Mouse (Mus musculus) liver, embryonic 12.5 days (tissue): ENCODE data around the gene Msi2. TPM values are rescaled to one million over a fixed set of nuclear protein-coding genes. Genes with fewer than 3 reads are reported as not detected.
A peak's percentile ranks its signal among the peaks of the same experiment; 100 is the strongest.

Experiments used
- ATAC-seq: fragments of 200-750 bp; cut with Nextera tagmentation; 2 replicates; pipeline ENCODE4 v1.8.0; 2017; ENCODE audit warnings: moderate number of reproducible peaks, mild to moderate bottlenecking, moderate library complexity
- H3K27ac ChIP-seq: fragments of 300-500 bp; sonication (generic); 2 replicates; pipeline ENCODE4 v1.5.1; 2016; ENCODE audit warnings: mild to moderate bottlenecking
- H3K27me3 ChIP-seq: fragments of 300-500 bp; sonication (generic); replicated peaks from 2 replicates; pipeline ENCODE4 v1.6.1; 2016; ENCODE audit warnings: mild to moderate bottlenecking, moderate library complexity
- H3K36me3 ChIP-seq: fragments of 300-500 bp; sonication (generic); 2 replicates; pipeline ENCODE4 v1.6.1; 2016; ENCODE audit warnings: mild to moderate bottlenecking, moderate library complexity
- H3K4me1 ChIP-seq: fragments of 300-500 bp; sonication (generic); 2 replicates; pipeline ENCODE4 v1.6.1; 2016
- H3K4me2 ChIP-seq: fragments of 300-500 bp; sonication (generic); 2 replicates; pipeline ENCODE4 v1.6.1; 2016; ENCODE audit warnings: mild to moderate bottlenecking, moderate library complexity
- H3K4me3 ChIP-seq: fragments of 300-500 bp; sonication (generic); 2 replicates; pipeline ENCODE4 v1.5.1; 2016; ENCODE audit warnings: mild to moderate bottlenecking, moderate library complexity
- H3K9ac ChIP-seq: fragments of 300-500 bp; sonication (generic); 2 replicates; pipeline ENCODE4 v1.6.1; 2016; ENCODE audit warnings: mild to moderate bottlenecking, moderate library complexity
- H3K9me3 ChIP-seq: fragments of 300-500 bp; sonication (generic); replicated peaks from 2 replicates; pipeline ENCODE4 v1.6.1; 2016; ENCODE audit warnings: mild to moderate bottlenecking, moderate library complexity
- WGBS: fragments of 180-500 bp; shearing (Covaris S2); methylation state at CpG from one replicate; pipeline ENCODE4 v1.1.7; 2016; ENCODE audit not compliant: insufficient replicate concordance; 5-methylcytosine and 5-hydroxymethylcytosine counted together
- polyA plus RNA-seq: library from polyadenylated mRNA; unstranded; fragments of >200 nt; fragmentation: Nextera tagmentation; extraction: Ambion mirVana; gene quantifications from 2 replicates; pipeline ENCODE4 v1.2.1, GENCODE M21; 2016

Gene Msi2
- polyA plus RNA-seq, 1 experiment from 2014 or later = 5.2 TPM

- H3K4me3 ChIP-seq = no peak overlapping the region
- H3K36me3 ChIP-seq = no peaks in the 10 kb centered on the region
- H3K27me3 ChIP-seq = no peaks in the 10 kb centered on the region
- 44% methylated on average over 3 of the region's 3 CpGs for WGBS
- H3K4me2 ChIP-seq = no peak overlapping the region
- H3K9ac ChIP-seq = no peak overlapping the region
- peaks cover 77% of the 10 kb centered on the region for H3K4me1 ChIP-seq
- H3K27ac ChIP-seq = no peak overlapping the region
- ATAC-seq = no peak
- no peaks in the 10 kb centered on the region for H3K9me3 ChIP-seq
These were observed 89.6 kb downstream of the Msi2 start for GRCm38 (mm10) chr11:88628676-88629075.

- WGBS = 37% methylated on average over 7 of the region's 7 CpGs
- Histone ChIP-seq H3K36me3 (no peaks in the 10 kb centered on the region), H3K27me3 (no peaks in the 10 kb centered on the region), H3K4me3 (no peak overlapping the region), H3K9me3 (no peaks in the 10 kb centered on the region), H3K4me1 (peaks cover 79% of the 10 kb centered on the region), H3K27ac (0 out of 2 replicates have a peak overlapping the region, but pooled peaks have one; percentile 7), H3K4me2 (no peak overlapping the region), H3K9ac (no peak overlapping the region)
- no peak for ATAC-seq
These were observed 91.0 kb downstream of the Msi2 start for GRCm38 (mm10) chr11:88627327-88627726.

GRCm38 (mm10) chr11:88626576-88626975 is 91.7 kb downstream of the Msi2 start:
- Histone ChIP-seq H3K4me1 (peaks cover 80% of the 10 kb centered on the region), H3K27me3 (no peaks in the 10 kb centered on the region), H3K27ac (no peak overlapping the region), H3K4me3 (no peak overlapping the region), H3K36me3 (no peaks in the 10 kb centered on the region), H3K9me3 (no peaks in the 10 kb centered on the region), H3K4me2 (no peak overlapping the region), H3K9ac (no peak overlapping the region)
- 73% methylated on average over 8 of the region's 8 CpGs for WGBS
- no peak for ATAC-seq

- Histone ChIP-seq H3K36me3 (no peaks in the 10 kb centered on the region), H3K4me3 (no peak overlapping the region), H3K4me2 (no peak overlapping the region), H3K4me1 (peaks cover 80% of the 10 kb centered on the region), H3K9me3 (no peaks in the 10 kb centered on the region), H3K9ac (no peak overlapping the region), H3K27ac (no peak overlapping the region), H3K27me3 (no peaks in the 10 kb centered on the region)
- 83% methylated on average over 9 of the region's 9 CpGs for WGBS
- no peak for ATAC-seq
These were observed 92.3 kb downstream of the Msi2 start for GRCm38 (mm10) chr11:88626061-88626460.

GRCm38 (mm10) chr11:88625063-88625462 is 93.2 kb downstream of the Msi2 start:
- H3K27me3 ChIP-seq = no peaks in the 10 kb centered on the region
- H3K9me3 ChIP-seq = no peaks in the 10 kb centered on the region
- H3K9ac ChIP-seq = no peak overlapping the region
- WGBS = 80% methylated on average over 14 of the region's 14 CpGs
- ATAC-seq = no peak
- H3K4me2 ChIP-seq = no peak overlapping the region
- H3K27ac ChIP-seq = no peak overlapping the region
- no peaks in the 10 kb centered on the region for H3K36me3 ChIP-seq
- H3K4me1 ChIP-seq = peaks cover 80% of the 10 kb centered on the region
- no peak overlapping the region for H3K4me3 ChIP-seq

- no peak overlapping the region for H3K27ac ChIP-seq
These were observed 93.7 kb downstream of the Msi2 start for GRCm38 (mm10) chr11:88624627-88625026.

GRCm38 (mm10) chr11:88623671-88624070 is 94.6 kb downstream of the Msi2 start:
- peaks cover 82% of the 10 kb centered on the region for H3K4me1 ChIP-seq
- no peak overlapping the region for H3K4me2 ChIP-seq
- no peaks in the 10 kb centered on the region for H3K27me3 ChIP-seq
- no peak overlapping the region for H3K4me3 ChIP-seq
- no peaks in the 10 kb centered on the region for H3K9me3 ChIP-seq
- WGBS = 65% methylated on average over 6 of the region's 6 CpGs
- no peak for ATAC-seq
- H3K36me3 ChIP-seq = no peaks in the 10 kb centered on the region
- no peak overlapping the region for H3K9ac ChIP-seq
- no peak overlapping the region for H3K27ac ChIP-seq

More at GRCm38 (mm10) chr11:88624627-88625026, 93.7 kb downstream of the Msi2 start:
- WGBS = 76% methylated on average over 6 of the region's 6 CpGs
- Histone ChIP-seq H3K27me3 (no peaks in the 10 kb centered on the region), H3K9ac (no peak overlapping the region), H3K36me3 (no peaks in the 10 kb centered on the region), H3K4me3 (no peak overlapping the region), H3K9me3 (no peaks in the 10 kb centered on the region), H3K4me2 (no peak overlapping the region), H3K4me1 (peaks cover 82% of the 10 kb centered on the region)
- no peak for ATAC-seq

- H3K9me3 ChIP-seq = no peaks in the 10 kb centered on the region
- no peak overlapping the region for H3K4me2 ChIP-seq
- ATAC-seq = no peak
- H3K27me3 ChIP-seq = no peaks in the 10 kb centered on the region
- H3K4me1 ChIP-seq = peaks cover 82% of the 10 kb centered on the region
- no peak overlapping the region for H3K27ac ChIP-seq
- H3K4me3 ChIP-seq = no peak overlapping the region
- WGBS = 40% methylated on average over 6 of the region's 6 CpGs
- H3K36me3 ChIP-seq = no peaks in the 10 kb centered on the region
- H3K9ac ChIP-seq = no peak overlapping the region
These were observed 95.8 kb downstream of the Msi2 start for GRCm38 (mm10) chr11:88622496-88622895.

- no peak overlapping the region for H3K4me2 ChIP-seq
- peaks cover 75% of the 10 kb centered on the region for H3K4me1 ChIP-seq
- no peak overlapping the region for H3K4me3 ChIP-seq
- WGBS = 75% methylated on average over 4 of the region's 4 CpGs
- H3K36me3 ChIP-seq = no peaks in the 10 kb centered on the region; the same call in 1 of the 2 replicates
- H3K9me3 ChIP-seq = no peaks in the 10 kb centered on the region
- H3K27me3 ChIP-seq = no peaks in the 10 kb centered on the region
- H3K9ac ChIP-seq = no peak overlapping the region
- H3K27ac ChIP-seq = no peak overlapping the region
- no peak for ATAC-seq
These were observed 96.5 kb downstream of the Msi2 start for GRCm38 (mm10) chr11:88621789-88622188.

GRCm38 (mm10) chr11:88620158-88620973 is 97.9 kb downstream of the Msi2 start:
- Histone ChIP-seq H3K4me3 (no peak overlapping the region), H3K4me1 (peaks cover 68% of the 10 kb centered on the region), H3K27me3 (no peaks in the 10 kb centered on the region), H3K36me3 (peaks cover 4% of the 10 kb centered on the region; the same call in 1 of the 2 replicates), H3K27ac (no peak overlapping the region), H3K9me3 (no peaks in the 10 kb centered on the region), H3K9ac (no peak overlapping the region), H3K4me2 (peak overlapping the region; percentile 22; the same call in 1 of the 2 replicates)
- 46% methylated on average over 15 of the region's 15 CpGs for WGBS
- ATAC-seq = no peak

GRCm38 (mm10) chr11:88619468-88620157 is 98.7 kb downstream of the Msi2 start:
- 60% methylated on average over 9 of the region's 9 CpGs for WGBS
- no peaks in the 10 kb centered on the region for H3K27me3 ChIP-seq
- H3K9ac ChIP-seq = no peak overlapping the region
- peaks cover 4% of the 10 kb centered on the region; the same call in 1 of the 2 replicates for H3K36me3 ChIP-seq
- H3K4me1 ChIP-seq = peaks cover 75% of the 10 kb centered on the region
- no peak overlapping the region for H3K27ac ChIP-seq
- H3K4me3 ChIP-seq = no peak overlapping the region
- H3K9me3 ChIP-seq = no peaks in the 10 kb centered on the region
- no peak overlapping the region for H3K4me2 ChIP-seq
- no peak for ATAC-seq

GRCm38 (mm10) chr11:88618732-88619309 is 99.5 kb downstream of the Msi2 start:
- Histone ChIP-seq H3K36me3 (peaks cover 4% of the 10 kb centered on the region; the same call in 1 of the 2 replicates), H3K9ac (no peak overlapping the region), H3K4me2 (no peak overlapping the region), H3K27me3 (no peaks in the 10 kb centered on the region), H3K27ac (0 out of 2 replicates have a peak overlapping the region, but pooled peaks have one; percentile 10), H3K4me1 (peaks cover 77% of the 10 kb centered on the region), H3K9me3 (no peaks in the 10 kb centered on the region), H3K4me3 (no peak overlapping the region)
- ATAC-seq = peak; percentile 36
- WGBS = 43% methylated on average over 9 of the region's 9 CpGs
